Mouse (Mus musculus): Measurements from ENCODE around the gene Npvf. TPM values are rescaled to one million over a fixed set of nuclear protein-coding genes. Genes with fewer than 3 reads are reported as not detected.

Gene Npvf
- not detected for polyA plus RNA-seq (2017; shearing (Covaris generic))

GRCm38 (mm10) chr6:50654356-50654755 is at the start of gene Npvf:
Gene Npvf (minus strand): TSS chr6:50654439.
- ATAC-seq, result no peak

DNA sequence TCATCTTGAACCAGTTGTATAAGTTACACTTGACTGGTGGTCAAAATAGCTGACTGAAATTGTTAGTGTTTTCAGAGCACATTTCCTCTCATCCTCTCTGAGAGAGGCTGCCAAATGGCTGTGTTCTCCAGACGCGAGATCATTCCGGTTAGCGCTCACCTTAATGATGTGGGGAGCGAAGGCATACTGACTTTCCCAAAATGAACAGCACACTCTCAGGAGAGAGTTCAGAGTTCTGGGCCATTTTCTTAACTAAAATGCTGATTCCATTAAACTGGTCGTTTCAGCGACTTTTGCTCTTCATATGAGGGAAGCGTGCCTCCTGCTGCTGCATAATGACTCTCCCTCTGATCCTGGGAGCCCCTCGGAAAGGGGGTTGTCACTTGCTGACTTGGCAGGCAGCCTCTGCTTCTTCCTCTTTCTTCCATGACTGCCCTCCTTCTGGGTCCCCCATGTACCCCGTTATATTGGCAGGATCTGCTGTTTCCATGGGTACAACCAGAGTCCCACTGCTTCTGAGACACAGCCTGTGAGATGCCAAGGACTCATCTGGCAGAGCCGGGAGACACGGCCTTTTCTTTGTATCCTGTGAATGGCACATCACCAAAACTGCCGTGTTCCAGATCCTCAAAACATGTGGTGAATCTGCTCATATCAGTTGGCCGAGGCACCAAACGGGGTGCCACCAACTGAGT is 35.0 kb upstream of the Npvf start:
- no peak for ATAC-seq

GRCm38 (mm10) chr6:50684646-50685415 is 30.6 kb upstream of the Npvf start:
- ATAC-seq, result peak; percentile 81

DNA sequence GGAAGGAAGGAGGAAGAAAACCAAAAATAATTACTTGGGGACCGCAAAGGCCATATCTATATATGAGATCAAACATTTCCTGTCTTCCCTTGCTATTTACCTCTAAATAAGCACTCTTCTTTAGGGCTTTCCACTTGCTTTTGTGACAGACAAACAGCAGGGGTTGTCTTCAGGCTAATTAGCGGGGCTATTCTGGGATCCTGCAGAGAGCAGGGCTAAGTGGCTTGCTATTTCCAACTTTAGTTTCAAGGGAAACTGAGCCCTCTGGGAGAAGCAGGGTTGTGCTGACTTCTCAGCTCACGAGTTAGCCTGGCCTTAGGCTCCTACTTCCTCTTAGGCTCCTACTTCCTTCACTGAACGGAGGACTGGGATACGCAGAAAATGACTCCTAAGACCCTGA is 27.3 kb upstream of the Npvf start:
- ATAC-seq, result no peak

- no peak for ATAC-seq
Measured at GRCm38 (mm10) chr6:50680224-50681215, 26.3 kb upstream of the Npvf start.

DNA sequence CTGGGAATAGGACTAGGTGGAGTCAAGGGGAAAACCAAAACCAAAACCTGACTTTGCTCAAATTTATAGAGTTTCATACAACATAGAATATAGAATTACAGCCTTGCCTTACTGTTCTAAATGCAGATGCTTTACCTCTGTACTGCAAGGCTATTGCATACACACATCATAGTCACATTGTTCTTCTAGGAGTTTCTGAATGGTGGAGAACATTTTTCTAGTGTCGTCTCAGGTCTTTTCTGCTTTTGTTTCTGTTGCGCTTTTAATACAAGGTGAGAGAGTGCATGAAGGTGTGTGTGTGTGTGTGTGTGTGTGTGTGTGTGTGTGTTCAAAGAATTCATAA is 25.2 kb upstream of the Npvf start:
- no peak for ATAC-seq

- no peak for ATAC-seq
Measured at GRCm38 (mm10) chr6:50678826-50679485, 24.7 kb upstream of the Npvf start.

- ATAC-seq, result no peak
Measured at GRCm38 (mm10) chr6:50671191-50671590, 17.0 kb upstream of the Npvf start.

DNA sequence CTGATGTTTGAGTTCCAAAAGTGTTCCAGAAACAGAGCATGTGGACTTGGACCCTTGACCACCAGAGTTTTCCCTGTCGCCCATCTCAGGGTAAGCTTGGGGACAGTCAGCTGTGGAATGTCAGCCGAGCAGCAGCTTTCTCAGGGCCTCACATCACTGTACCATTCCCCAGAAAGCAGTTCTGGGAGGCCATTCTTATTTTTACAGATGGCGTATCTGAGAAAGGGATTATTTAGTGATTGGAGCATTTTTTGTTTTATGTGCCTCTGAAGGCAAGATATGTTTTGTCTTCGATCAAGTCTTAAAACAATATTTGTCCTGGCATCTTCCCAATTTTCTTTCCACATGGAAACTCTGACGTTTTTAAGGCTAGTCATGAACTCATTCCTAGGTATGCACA is 12.7 kb upstream of the Npvf start:
- no peak for ATAC-seq

- ATAC-seq, result no peak
Measured at GRCm38 (mm10) chr6:50665020-50665419, 10.8 kb upstream of the Npvf start.

DNA sequence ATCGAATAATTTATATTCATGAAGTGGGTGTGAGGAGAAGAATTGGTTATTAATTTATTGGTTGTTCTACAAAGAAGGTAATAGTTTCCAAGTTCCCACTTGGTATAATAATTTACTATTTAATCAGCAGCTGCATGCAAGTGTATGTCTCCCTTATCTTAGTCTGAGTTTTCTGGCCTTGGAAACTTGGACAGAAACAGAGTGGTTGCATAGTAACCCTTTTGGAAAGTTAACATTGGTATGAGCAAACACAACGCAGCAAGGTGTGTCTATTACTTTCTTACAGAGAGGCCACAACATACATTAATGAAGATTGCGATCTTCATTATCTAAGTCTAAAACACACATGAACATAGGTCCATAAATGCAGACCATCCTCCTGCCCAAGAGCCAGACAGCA is 10.0 kb upstream of the Npvf start:
- ATAC-seq, result no peak

GRCm38 (mm10) chr6:50662925-50663583 is 8.8 kb upstream of the Npvf start:
- ATAC-seq, result no peak

DNA sequence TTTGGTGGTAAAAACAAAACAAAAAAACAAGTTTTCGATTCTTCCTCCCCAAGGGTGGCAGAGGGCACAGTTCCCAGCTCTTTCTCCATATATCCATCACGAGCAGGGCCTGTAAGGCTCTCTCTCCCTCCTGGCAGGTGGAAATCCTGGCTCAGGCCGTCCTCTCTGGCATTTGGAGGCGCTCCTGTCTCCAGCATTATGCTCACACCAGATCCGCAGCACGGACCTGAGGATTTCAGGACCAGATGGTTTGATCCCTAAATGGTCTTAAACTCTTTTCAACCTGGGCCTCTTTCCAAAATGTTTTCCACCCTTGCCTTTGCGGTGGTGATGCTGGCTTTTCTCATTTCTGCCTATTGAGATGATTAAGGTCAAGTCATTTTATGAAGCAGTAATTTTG is 7.5 kb upstream of the Npvf start:
- no peak for ATAC-seq

GRCm38 (mm10) chr6:50658466-50658865 is 4.2 kb upstream of the Npvf start:
- ATAC-seq, result no peak

DNA sequence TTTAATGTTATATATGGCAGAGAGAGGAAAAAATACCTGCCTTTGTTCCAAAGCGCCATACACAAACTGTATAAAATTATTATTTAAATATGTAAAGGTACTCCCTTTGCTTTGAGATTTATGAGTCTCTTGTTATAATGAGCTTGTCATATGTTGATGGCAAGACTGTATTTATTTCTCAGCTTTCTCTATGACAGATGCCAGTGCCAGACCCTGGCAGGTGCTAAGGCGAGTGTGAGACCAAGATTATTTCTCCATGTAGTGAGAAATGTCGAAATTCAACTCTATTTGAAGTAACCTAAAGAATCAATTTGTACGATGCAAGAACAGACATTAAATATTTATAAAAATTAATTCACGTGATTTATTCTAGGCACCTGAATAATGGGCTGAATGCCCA is 3.8 kb upstream of the Npvf start:
- ATAC-seq, result no peak

GRCm38 (mm10) chr6:50656426-50656825 is 2.2 kb upstream of the Npvf start:
- ATAC-seq, result no peak

DNA sequence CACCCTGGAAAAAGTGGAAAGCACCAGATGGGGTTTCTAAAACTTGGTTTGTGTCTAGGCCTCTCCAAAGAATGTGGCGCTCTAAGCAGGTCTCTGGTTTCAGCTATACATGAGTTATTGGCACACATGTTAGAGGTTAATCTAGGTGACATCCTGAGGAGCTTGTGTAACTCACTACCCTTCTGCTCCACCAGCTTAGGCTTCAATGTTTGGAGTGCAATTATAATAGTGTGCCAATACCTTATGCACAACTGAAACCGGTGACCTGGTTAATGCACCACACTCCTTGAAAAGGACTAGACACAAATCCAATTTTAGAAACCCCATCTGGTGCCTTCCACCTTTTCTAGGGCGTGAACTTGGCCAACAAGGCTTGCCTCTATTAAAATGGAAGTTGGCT is 1.7 kb upstream of the Npvf start:
- ATAC-seq, result no peak

GRCm38 (mm10) chr6:50647656-50648055 is 6.6 kb downstream of the Npvf start:
- no peak for ATAC-seq

GRCm38 (mm10) chr6:50646659-50647058 is 7.6 kb downstream of the Npvf start:
- no peak for ATAC-seq

GRCm38 (mm10) chr6:50644701-50645100 is 9.5 kb downstream of the Npvf start:
- no peak for ATAC-seq

GRCm38 (mm10) chr6:50641898-50642297 is 12.3 kb downstream of the Npvf start:
- ATAC-seq, result no peak

GRCm38 (mm10) chr6:50640377-50640776 is 13.9 kb downstream of the Npvf start:
- ATAC-seq, result no peak

Measured in CD4-positive, CD25-positive, alpha-beta regulatory T cell, adult 4 months (primary cell).